Mouse (Mus musculus): ENCODE results near the gene Dcaf10.
A peak's percentile ranks its signal among the peaks of the same experiment; 100 is the strongest.
"Not testable (repeated sequence)": the region's sequence is repeated elsewhere in the genome, so short reads cannot be mapped to it uniquely, and the experiment has no call there.

The Dcaf10 gene

GRCm38 (mm10) chr4:45341669-45342249, at the start of gene Dcaf10:
Dcaf10 (plus strand) TSS chr4:45342101.
- DNase-seq (ENCODE audit: low spot score), result peak; percentile 72

- peak; percentile 78 for DNase-seq (ENCODE audit: low spot score)
Measured at GRCm38 (mm10) chr4:45296662-45297564, 45.0 kb upstream of the Dcaf10 start, which contains the start of gene Trmt10b. Trmt10b (plus strand) TSS chr4:45297127.

GRCm38 (mm10) chr4:45305536-45305935, 36.4 kb upstream of the Dcaf10 start:
- no peak for DNase-seq (ENCODE audit: low spot score)

DNA sequence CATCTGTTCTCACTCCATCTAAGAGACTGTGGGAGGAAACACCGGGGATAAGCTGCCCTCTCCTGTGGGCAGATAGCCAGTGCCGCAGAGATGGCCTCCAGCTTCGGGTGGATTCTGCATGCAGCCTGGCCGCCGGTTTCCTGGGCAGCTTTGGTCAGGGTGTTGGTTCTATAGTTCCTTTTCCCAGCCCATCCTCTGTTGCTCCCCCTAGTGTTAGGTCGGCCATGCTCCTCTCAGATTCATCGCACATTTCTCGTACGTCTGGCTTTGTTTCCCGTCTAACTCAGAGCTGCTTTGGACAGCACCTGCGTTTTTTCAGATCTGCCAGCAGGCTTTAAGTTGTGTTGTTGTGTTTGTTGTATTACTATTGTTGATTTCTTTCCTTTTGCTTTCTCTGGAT, 33.9 kb upstream of the Dcaf10 start:
- no peak for DNase-seq (ENCODE audit: low spot score)

GRCm38 (mm10) chr4:45308606-45309005, 33.3 kb upstream of the Dcaf10 start:
- DNase-seq (ENCODE audit: low spot score), result no peak

DNA sequence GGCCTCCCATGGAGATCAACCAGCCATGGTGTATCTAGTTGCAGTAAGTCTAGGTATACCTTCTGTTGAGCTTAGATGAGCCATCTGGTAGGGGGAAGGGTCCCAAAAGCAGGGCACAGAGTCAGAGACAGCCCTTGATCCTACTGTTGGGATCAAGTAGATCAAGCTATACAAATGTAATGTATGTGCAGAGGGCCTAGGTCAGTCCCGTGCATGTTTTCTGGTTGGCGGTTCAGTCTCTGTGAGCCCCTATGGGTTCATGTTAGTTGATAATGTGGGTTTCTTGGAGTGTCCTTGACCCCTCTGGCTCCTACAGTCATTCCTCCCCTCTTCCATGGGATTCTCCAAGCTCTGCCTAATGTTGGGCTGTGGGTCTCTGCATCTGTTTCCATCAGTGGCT, 30.8 kb upstream of the Dcaf10 start:
- no peak for DNase-seq (ENCODE audit: low spot score)

GRCm38 (mm10) chr4:45320159-45320816, 21.6 kb upstream of the Dcaf10 start:
- DNase-seq (ENCODE audit: low spot score), result peak; percentile 69

DNA sequence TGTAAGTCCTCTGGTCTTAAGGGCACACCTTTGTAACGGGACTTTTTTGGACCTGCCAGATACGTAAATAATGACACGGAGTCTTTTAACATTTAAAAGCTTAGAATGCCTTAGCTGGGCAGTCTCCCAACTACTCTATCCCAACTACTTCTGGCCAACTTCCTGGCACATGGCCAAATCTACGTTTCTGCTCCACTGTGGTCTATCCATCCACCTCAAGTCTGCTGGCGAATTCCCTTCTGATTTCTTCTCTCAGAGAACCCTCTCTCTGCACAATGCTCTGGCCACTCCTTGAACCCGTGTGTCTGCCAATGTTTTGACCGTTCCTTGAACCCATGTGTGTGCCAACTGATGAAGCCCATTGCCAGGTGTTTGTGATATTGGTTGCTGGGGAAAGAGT, 10.8 kb upstream of the Dcaf10 start:
- no peak for DNase-seq (ENCODE audit: low spot score)

DNA sequence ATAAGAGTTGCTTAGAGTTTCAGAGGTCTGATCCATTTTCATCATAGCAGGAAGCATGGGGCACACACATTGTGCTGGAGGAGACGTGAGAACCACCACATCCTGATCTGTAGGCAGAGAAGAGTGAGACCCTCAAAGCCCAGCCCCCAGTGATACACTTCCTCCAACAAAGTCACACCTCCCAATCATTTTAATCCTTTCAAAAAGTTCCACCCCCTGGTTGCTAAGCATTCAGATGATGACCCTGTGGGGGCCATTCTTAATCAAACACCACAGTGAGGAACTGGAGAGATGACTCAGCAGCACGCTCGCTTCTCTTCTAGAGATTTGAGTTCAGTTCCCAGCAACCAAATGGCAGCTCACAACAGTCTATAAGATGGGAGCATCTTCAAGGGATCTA, 9.4 kb upstream of the Dcaf10 start:
- DNase-seq (ENCODE audit: low spot score), result no peak

DNA sequence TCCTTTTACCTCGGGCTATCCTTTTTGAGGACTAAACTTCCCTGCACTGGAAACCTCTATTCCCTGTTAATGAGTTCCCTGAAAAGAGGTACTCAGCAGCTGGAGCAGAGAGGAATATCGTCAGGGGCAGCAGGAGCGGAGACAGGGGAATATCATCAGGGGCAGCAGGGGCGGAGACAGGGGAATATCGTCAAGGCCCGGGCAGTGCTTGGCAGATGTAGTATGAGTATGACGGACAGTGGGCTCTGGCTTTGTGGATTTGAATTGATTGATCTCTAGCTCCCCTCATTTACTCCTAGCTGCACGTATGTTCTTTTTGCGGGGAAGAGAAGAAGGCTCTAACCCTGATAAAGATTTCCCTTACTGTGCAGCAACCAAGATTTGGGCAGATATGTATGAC, 675 bp upstream of the Dcaf10 start:
- DNase-seq (ENCODE audit: low spot score), result no peak

- DNase-seq (ENCODE audit: low spot score), result no peak
Measured at GRCm38 (mm10) chr4:45342286-45343155, 620 bp downstream of the Dcaf10 start, which contains the start of gene Exosc3. Exosc3 (minus strand) TSS chr4:45342732.

DNA sequence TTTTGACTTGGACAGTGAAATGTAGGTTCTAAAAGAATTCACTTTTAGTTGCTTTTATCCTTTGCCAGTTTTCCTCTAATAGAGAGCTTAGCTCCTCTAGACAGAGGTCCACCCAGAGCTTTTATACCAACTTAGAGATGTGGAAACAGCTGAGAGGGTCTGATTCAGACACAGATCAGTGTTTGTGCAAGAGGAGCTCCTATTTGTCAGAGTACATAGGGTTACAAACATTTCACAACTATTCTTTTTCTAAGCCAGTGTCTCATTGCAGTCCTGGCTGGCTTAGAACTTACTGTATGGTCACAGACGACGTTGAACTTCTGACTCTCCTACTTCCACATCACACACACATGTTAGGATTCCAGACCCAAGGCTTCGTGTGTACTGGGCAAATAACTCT, 14.8 kb downstream of the Dcaf10 start:
- no peak for DNase-seq (ENCODE audit: low spot score)

DNA sequence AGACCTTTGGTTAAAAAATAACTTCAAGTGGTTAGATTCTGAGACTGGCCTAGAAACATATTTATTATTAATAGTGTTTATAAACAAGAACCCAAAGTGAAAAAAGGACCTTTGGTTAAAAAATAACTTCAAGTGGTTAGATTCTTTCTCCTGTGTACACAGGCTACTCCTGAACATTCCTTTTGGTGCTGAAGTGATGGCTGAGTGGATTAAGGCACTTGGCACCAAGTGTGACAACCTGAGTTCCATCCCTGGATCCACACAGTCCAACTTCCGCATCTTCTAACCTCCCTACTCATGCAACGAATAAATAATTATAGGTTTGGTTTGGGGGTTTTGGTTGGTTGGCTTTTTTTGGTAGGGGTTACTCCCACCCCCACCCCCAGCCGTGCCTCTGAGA, 29.4 kb downstream of the Dcaf10 start:
- no peak for DNase-seq (ENCODE audit: low spot score)

DNA sequence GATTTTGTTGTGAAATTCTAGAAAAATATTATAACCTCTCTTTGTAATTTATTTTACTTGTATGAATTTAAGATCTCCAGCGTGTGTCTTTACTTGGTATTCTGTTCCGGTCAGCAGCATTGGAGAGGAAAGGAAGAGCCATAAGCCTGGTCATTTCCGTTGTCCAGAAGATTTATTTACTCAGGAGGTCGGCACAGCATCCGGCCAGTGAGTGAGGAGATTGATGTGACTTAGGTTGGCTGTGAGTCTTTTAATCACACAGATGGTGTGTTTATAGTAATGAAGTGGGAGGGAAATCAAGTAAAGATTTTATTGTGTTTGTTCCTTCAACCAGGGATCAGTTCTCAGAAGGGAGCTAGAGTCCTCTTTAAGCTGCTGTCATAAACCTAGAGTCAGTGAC, 33.0 kb downstream of the Dcaf10 start:
- no peak for DNase-seq (ENCODE audit: low spot score)

DNA sequence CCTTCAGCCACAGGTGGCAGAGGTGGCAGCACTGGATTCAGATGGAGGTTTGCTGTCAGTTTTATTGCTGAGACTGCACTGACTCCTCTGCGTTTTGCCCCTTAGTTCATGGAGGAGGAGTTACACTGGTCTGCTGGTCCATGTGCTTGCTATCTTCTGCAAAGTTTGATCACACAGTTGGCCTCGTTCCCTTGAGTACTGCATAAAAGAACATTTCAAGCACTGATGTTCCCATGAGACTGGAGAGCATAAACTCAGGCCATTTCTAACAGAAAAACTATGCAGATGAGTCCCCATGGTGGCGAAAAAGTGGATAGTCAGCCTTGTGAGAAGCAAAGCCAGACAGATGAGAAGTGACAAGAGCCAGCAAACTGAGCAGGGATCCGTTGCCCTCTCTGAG, 34.7 kb downstream of the Dcaf10 start:
- no peak for DNase-seq (ENCODE audit: low spot score)

GRCm38 (mm10) chr4:45380903-45381580, 39.1 kb downstream of the Dcaf10 start:
- not testable (repeated sequence) for DNase-seq (ENCODE audit: low spot score)

- not testable (repeated sequence) for DNase-seq (ENCODE audit: low spot score)
Measured at GRCm38 (mm10) chr4:45382133-45382532, 40.2 kb downstream of the Dcaf10 start.

DNA sequence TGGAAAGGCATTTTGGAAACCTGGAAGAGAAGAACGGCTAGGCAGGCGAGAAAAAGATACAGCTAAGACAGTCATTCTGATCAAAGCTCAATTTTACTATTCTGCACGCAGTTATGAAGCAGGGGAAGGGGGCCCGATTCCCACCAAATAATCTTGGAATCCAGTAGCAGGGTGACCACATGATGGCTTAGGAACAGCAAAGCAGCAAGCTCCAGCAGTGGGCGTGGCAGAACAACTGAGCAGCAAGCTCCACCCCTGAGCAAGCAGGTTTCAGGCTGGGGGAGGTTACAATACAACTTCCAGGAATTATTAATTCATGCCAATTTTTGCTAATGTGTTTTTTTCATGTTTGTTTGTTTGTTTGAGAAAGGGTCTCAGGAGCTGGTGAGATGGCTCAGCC, 45.4 kb downstream of the Dcaf10 start:
- not testable (repeated sequence) for DNase-seq (ENCODE audit: low spot score)

DNA sequence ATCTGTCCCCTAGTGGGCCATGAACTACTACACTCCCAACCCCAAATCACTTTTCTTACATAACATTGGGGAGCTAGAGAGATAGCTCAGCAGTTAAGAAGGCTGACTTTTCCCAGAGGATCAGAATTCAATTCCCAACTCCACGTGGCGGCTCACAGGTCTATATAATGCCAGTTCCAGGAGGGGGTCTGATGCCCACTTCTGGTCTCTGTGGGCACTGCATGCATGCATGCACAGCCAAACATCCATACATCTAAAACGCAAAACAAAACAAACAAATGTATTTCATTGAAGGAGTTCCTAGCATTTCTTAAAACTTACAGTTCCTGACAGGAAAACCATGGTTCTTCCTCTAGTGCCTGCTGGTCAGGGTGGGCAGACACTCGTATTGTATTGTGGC, 50.2 kb downstream of the Dcaf10 start:
- no peak for DNase-seq (ENCODE audit: low spot score)

DNA sequence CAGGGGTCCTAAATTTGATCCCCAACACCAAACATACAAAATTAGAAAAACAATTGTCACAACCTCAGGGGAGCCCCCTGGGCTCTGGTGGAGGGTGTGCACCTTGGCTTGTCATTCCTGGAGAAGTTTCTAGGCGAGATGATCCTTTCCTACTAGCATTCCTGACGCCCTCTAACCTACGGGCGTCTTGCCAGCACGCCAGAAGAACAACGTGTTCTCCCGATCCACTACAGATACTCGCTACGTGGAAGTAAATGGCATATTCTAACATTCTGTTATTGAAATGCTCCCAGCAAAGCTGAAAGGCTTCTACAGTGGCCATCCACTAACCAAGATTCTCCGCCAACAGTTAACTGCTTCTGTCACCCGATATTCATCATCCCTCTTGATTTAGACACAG, 50.7 kb downstream of the Dcaf10 start:
- no peak for DNase-seq (ENCODE audit: low spot score)

- no peak for DNase-seq (ENCODE audit: low spot score)
Measured at GRCm38 (mm10) chr4:45392994-45393393, 51.1 kb downstream of the Dcaf10 start.

Measured in layer of hippocampus, adult 9-10 months (tissue).